Mouse (Mus musculus) embryonic facial prominence, embryonic 13.5 days (tissue): Measurements from ENCODE around the gene Ccdc157. TPM values are rescaled to one million over a fixed set of nuclear protein-coding genes. Genes with fewer than 3 reads are reported as not detected.

ENCODE experiments used
- ATAC-seq: fragments of 200-750 bp; cut with Nextera tagmentation; 2 replicates; pipeline ENCODE4 v1.8.0; 2017; ENCODE audit warnings: low read depth; ENCODE audit not compliant: insufficient number of reproducible peaks, insufficient read depth, low FRiP score, low TSS enrichment
- H3K27ac ChIP-seq: fragments of 300-500 bp; sonication (generic); 2 replicates; pipeline ENCODE4 v1.5.1; 2015; ENCODE audit warnings: moderate library complexity, mild to moderate bottlenecking, inconsistent platforms
- H3K27me3 ChIP-seq: fragments of 300-500 bp; sonication (generic); 2 replicates; pipeline ENCODE4 v1.6.1; 2015; ENCODE audit warnings: mild to moderate bottlenecking, inconsistent platforms
- H3K36me3 ChIP-seq: fragments of 300-500 bp; sonication (generic); 2 replicates; pipeline ENCODE4 v1.6.1; 2015; ENCODE audit warnings: mild to moderate bottlenecking, inconsistent platforms
- H3K4me1 ChIP-seq: fragments of 300-500 bp; sonication (generic); 2 replicates; pipeline ENCODE4 v1.6.1; 2015; ENCODE audit warnings: inconsistent platforms
- H3K4me2 ChIP-seq: fragments of 300-500 bp; sonication (generic); 2 replicates; pipeline ENCODE4 v1.6.1; 2015; ENCODE audit warnings: moderate library complexity, mild to moderate bottlenecking, inconsistent platforms
- H3K4me3 ChIP-seq: fragments of 300-500 bp; sonication (generic); 2 replicates; pipeline ENCODE4 v1.5.1; 2015; ENCODE audit warnings: mild to moderate bottlenecking, inconsistent platforms
- H3K9ac ChIP-seq: fragments of 300-500 bp; sonication (generic); 2 replicates; pipeline ENCODE4 v1.6.1; 2015; ENCODE audit warnings: mild to moderate bottlenecking, inconsistent platforms
- H3K9me3 ChIP-seq: fragments of 300-500 bp; sonication (generic); 2 replicates; pipeline ENCODE4 v1.6.1; 2016; ENCODE audit warnings: inconsistent platforms
- WGBS: fragments of 180-500 bp; shearing (Covaris S2); methylation state at CpG from one replicate; pipeline ENCODE4 v1.1.7; 2015; ENCODE audit warnings: mixed read lengths; 5-methylcytosine and 5-hydroxymethylcytosine counted together
- polyA plus RNA-seq: library from polyadenylated mRNA; unstranded; fragments of >200 nt; fragmentation: Nextera tagmentation; extraction: Ambion mirVana; gene quantifications from 2 replicates; pipeline ENCODE4 v1.2.1, GENCODE M21; 2015

The Ccdc157 gene
- 8.2 and 9.7 TPM in 2 replicates for polyA plus RNA-seq

DNA sequence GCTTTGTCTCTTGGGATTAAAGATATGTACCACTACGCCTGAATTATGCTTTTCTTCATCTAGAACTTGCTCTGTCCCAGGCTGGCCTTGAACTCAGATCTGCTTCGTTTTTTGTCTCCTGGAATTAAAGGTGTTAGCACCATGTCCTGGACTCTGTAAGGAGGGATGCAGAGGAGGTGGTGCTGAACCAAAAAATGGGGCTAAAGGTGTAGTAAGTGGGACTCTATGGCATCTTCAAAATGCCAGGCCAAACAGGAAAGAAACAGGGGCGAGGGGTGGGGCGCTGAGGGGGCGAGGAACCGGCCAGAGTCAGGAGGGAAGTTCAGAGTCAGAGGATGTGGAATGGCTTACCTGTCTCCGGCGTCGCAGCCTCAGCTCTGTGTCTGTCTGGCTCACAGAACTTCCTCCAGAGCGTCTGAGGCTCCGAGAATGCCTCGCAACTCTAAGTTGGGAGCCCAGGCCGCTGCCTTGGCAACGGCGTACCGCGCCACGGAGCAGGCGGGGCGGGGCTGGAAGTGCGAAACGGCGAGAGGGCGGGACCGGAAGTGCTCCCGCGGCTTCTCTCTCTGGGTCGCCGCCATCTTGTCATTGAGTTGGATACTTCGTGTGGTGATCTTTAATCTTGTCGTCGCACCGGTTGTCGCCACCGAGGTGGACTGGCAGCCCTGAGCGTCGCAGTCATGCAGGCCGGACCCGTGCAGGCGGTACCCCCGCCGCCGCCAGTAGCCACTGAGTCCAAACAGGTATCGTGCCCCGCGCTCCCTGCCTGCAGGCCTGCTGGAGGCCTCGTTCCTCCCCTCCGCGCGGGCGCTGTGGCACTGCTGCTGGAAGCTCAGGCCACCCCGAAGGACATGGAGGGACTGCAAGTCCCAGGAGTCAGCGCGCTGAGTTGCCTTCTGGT, at the start of gene Ccdc157, which contains the start of gene Sf3a1:
TSS of gene Ccdc157 (minus strand) at position 486 of the 901 bp plus-strand sequence.
TSS of gene Sf3a1 (plus strand) at position 543 of the 901 bp plus-strand sequence.
- no peaks in the 10 kb centered on the region for H3K27me3 ChIP-seq
- H3K4me2 ChIP-seq, result peak within 1 kb of the TSS; percentile 93
- peaks cover 38% of the 10 kb centered on the region for H3K36me3 ChIP-seq
- H3K4me1 ChIP-seq, result peaks cover 61% of the 10 kb centered on the region
- H3K9ac ChIP-seq, result peak within 1 kb of the TSS; percentile 93
- H3K9me3 ChIP-seq, result no peaks in the 10 kb centered on the region
- H3K27ac ChIP-seq, result peak within 1 kb of the TSS; percentile 88
- peak within 1 kb of the TSS; percentile 92 for H3K4me3 ChIP-seq
- WGBS, result under 1% methylated on average over 54 of the region's 54 CpGs
- peak; percentile 91 for ATAC-seq

DNA sequence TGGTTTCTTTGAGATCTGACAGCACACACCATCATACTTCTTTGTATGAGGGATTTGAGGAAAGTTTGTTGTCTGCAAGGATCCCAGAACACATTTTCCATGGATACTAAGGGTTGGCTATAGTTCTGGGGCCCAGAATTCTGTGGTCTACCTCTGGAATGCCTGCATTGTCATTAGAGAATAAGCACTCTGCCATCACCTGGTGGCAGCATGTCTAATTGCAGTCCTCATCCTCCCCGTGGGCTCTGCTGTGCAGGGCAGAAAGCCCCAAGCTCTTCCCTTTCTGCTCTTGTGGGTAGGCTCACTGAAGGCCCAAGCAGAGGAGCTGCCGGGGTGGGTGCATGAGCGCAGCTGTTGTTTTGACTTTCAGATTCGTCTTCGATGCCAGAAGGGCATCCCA, 49.5 kb upstream of the Ccdc157 start:
- no peak for ATAC-seq
- H3K4me3 ChIP-seq, result no peak overlapping the region
- H3K27ac ChIP-seq, result no peak overlapping the region
- no peaks in the 10 kb centered on the region for H3K27me3 ChIP-seq
- WGBS, result 70% methylated on average over 5 of the region's 5 CpGs
- H3K9me3 ChIP-seq, result no peaks in the 10 kb centered on the region
- H3K9ac ChIP-seq, result no peak overlapping the region
- no peak overlapping the region for H3K4me2 ChIP-seq
- no peaks in the 10 kb centered on the region for H3K4me1 ChIP-seq
- H3K36me3 ChIP-seq, result peaks cover 90% of the 10 kb centered on the region

DNA sequence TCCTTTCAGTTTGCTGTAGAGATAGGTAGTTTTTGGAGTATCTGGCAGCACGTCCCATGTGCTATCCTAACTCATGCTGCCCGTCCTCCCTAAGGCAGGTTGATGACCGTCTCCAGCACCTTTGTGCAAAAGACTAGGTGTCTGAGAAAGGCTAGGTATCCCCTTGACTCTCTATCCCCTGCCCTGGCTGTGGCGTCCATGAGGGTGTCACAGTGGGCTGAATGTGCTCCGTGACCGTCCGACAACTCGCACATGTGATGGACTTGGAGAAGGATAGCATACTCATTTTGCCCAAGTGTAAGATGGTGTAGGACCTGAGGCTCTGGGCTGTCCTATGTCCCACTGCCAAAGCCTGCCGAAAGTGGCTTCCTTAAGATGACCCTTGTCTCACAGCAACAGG, 47.6 kb upstream of the Ccdc157 start:
- no peaks in the 10 kb centered on the region for H3K9me3 ChIP-seq
- 88% methylated on average over 9 of the region's 9 CpGs for WGBS
- peaks cover 71% of the 10 kb centered on the region for H3K36me3 ChIP-seq
- no peak overlapping the region for H3K9ac ChIP-seq
- H3K4me3 ChIP-seq, result no peak overlapping the region
- H3K27ac ChIP-seq, result no peak overlapping the region
- no peaks in the 10 kb centered on the region for H3K27me3 ChIP-seq
- no peak for ATAC-seq
- H3K4me2 ChIP-seq, result no peak overlapping the region
- H3K4me1 ChIP-seq, result peaks cover 3% of the 10 kb centered on the region; the same call in 1 of the 2 replicates

DNA sequence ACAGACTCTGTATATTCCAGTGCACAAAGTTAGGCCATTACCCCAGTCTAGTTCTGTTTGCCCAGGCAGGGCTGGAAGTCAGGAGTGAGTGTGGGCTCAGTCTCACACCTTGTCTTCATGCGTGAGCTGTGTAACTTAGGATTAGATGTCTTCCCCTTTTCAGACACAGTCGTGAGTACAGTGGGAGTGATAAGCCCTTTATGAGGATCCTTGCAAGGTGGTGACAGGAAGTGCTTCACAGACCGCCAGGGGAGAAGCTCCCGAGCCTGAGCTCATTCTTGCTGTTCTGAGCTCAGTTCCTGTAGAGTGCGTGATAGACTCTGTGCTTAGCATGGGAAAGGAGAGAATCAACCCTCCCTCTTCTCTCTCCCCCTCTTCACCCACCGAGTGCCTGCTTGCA, 46.5 kb upstream of the Ccdc157 start:
- Histone ChIP-seq H3K4me3 (no peak overlapping the region), H3K9me3 (no peaks in the 10 kb centered on the region), H3K36me3 (peaks cover 60% of the 10 kb centered on the region), H3K9ac (no peak overlapping the region), H3K4me1 (peaks cover 6% of the 10 kb centered on the region; the same call in 1 of the 2 replicates), H3K27me3 (no peaks in the 10 kb centered on the region), H3K4me2 (no peak overlapping the region), H3K27ac (no peak overlapping the region)
- ATAC-seq, result no peak
- WGBS, result 74% methylated on average over 6 of the region's 6 CpGs

DNA sequence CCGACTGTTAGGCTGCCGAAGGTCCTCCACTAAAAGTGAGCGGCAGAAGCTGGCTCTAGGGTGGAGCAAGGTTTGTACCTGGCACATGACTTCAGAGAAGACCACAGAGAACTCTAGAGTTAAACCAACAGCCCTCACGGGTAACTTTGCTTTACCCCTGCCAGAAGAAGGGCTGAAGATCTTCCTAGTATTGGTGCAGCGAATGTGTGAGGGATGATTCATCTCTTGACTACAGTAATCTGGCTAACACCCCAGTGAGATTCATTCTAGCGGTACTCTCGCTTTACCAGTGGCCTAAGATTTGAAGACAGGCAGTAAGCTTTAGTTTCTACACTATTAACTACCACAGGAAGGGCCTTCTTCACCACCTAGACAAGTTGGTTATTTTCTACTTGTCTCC, 45.9 kb upstream of the Ccdc157 start:
- Histone ChIP-seq H3K4me2 (no peak overlapping the region), H3K4me3 (no peak overlapping the region), H3K27ac (no peak overlapping the region), H3K27me3 (no peaks in the 10 kb centered on the region), H3K36me3 (peaks cover 55% of the 10 kb centered on the region), H3K9ac (no peak overlapping the region), H3K4me1 (peaks cover 6% of the 10 kb centered on the region; the same call in 1 of the 2 replicates), H3K9me3 (no peaks in the 10 kb centered on the region)
- WGBS, result 91% methylated on average over 7 of the region's 7 CpGs
- ATAC-seq, result no peak

DNA sequence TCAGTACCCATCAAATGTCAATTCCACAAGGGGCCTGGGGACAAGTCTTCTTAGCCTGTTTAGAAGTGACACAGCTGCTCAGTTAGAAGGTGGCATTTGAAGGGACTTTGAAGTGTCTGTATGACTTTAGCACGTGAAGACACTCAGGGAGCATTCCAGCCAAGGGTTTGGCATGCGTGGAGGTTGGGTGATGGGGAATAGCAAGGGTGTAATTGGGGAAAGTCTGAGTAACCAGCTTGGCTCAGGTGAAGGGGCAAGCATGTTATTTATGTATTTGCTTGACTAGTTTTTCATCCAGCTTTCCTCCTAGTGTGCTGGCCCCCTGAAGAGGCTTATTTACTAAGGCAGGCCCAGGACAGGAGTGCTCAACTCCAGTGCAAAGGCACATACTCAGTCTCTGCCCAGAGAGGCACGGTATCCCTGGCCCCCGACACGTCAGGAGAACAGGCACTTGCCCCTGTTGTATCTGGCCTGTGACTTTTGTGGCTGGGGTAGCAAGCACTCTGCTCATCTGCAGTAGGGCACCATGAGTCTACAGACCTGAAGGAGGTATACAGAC, 45.1 kb upstream of the Ccdc157 start:
- Histone ChIP-seq H3K27me3 (no peaks in the 10 kb centered on the region), H3K36me3 (peaks cover 47% of the 10 kb centered on the region), H3K4me3 (no peak overlapping the region), H3K9ac (no peak overlapping the region), H3K4me2 (no peak overlapping the region), H3K9me3 (no peaks in the 10 kb centered on the region), H3K4me1 (peaks cover 6% of the 10 kb centered on the region; the same call in 1 of the 2 replicates), H3K27ac (no peak overlapping the region)
- no peak for ATAC-seq
- WGBS, result 83% methylated on average over 5 of the region's 5 CpGs

DNA sequence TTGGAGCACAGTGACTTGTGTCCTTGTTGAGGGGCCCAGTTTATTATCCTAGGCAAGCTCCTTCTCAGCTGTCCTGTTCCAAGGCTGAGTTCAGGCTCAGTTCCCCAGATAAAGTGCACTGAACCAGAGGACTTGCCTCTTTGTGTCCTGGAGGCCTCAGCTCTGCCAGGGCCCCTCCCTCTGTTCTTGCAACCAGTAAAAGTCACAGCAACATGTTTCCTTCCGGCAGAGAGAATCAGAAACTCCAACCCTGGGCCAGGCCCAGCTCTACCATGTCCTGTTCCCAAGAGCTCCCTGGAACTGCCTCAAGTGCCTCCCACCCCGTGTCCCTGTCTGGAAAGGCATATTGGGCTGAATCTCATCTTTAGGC, 43.6 kb upstream of the Ccdc157 start:
- H3K27ac ChIP-seq, result no peak overlapping the region
- 55% methylated on average over 2 of the region's 2 CpGs for WGBS

DNA sequence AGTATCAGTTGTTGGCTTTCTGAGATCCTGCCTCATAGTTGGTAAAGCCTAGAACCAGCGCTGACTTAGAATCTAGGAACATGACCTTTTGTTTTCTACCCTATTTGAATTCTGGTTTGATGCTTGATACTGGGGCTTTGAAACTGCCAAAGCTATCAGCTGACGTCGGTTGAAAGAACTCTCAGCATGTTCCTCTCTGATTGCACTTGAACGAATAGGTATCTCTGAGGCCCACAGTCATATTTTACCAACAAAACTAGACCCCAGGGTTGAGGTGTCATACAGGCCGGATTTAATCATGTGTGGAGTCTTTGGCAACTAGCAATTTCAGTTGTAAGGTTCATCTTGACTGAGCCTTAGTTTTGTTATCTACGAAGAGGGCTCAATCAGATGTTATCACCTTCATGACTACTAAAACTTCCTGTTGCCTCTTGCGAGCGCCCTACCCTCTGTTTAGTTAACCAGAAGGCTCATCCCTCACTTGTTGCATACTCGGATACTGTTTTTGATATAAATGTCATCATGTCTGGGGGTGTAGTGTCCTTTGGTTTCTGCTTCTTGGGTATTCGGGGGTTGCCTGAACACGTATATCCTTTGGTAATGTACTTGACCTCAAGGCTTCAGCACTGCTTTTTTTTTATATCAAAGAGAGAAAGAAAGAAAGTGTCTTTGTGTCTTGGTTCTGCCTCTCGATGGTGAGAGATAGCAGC, 43.1 kb upstream of the Ccdc157 start:
- 83% methylated on average over 12 of the region's 12 CpGs for WGBS
- Histone ChIP-seq H3K27ac (no peak overlapping the region), H3K4me1 (peaks cover 13% of the 10 kb centered on the region), H3K9me3 (no peaks in the 10 kb centered on the region), H3K4me3 (no peak overlapping the region), H3K36me3 (peaks cover 28% of the 10 kb centered on the region), H3K4me2 (no peak overlapping the region), H3K27me3 (no peaks in the 10 kb centered on the region), H3K9ac (no peak overlapping the region)
- ATAC-seq, result no peak

More for the DNA sequence above, 43.6 kb upstream of the Ccdc157 start:
- Histone ChIP-seq H3K9ac (no peak overlapping the region), H3K4me2 (no peak overlapping the region), H3K4me1 (peaks cover 13% of the 10 kb centered on the region), H3K9me3 (no peaks in the 10 kb centered on the region), H3K4me3 (no peak overlapping the region), H3K36me3 (peaks cover 33% of the 10 kb centered on the region), H3K27me3 (no peaks in the 10 kb centered on the region)
- no peak for ATAC-seq

DNA sequence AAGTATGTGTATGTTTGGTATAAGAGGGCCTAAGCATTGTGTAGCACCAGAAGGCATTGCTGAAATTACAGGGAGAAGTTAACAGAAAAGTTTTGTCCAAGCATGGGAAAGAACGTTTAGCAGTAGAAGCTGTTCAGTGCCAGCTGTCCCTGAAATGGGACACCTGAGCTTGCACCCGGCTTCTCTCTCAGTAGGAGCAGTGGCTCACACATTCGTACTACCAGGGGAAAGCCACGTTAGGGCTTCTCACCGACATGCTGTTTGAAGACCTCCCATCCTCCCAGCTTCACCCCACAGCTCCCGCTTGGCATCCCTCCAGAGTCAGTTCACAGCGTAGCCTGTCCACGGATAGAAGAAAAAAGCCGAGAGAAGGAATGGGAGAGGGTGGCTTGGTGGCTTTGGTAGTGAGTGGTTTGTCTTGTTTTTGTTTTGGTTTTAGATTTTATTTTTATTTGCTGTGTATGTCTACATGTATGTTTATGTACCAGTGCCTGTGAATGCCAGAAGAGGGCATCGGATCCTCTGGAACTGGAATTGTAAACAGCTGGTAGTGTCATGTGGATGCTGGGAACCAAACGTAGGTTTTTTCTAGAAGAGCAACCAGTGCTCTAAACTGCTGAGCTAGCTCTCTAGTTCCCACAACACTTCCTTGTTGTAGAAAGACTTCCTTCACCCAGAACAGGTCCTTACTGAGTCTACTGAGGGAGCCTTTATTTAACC, 42.0 kb upstream of the Ccdc157 start:
- 75% methylated on average over 11 of the region's 11 CpGs for WGBS
- Histone ChIP-seq H3K4me2 (no peak overlapping the region), H3K27ac (no peak overlapping the region), H3K4me1 (peaks cover 15% of the 10 kb centered on the region), H3K9ac (no peak overlapping the region), H3K36me3 (peaks cover 17% of the 10 kb centered on the region), H3K4me3 (no peak overlapping the region), H3K27me3 (no peaks in the 10 kb centered on the region), H3K9me3 (no peaks in the 10 kb centered on the region)
- no peak for ATAC-seq

DNA sequence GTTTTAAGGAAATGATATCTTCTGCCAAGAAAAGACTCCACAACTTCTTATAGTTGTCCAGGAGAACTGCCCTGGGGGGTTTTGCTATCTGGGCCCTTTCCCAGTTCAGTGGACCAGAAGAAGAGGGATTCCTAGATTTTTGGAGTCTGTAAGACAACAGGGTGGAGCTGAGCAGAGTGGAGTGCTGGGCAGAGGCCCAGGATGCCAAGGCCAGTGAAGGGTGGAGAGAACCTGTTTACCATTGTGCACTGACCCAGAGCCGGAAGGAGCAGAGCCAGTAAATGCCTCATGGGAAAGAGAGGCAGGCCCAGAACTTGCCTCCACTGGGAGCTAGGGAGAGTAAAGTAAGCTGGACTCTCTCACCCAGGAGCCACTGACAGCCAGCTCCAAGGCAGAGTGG, 37.6 kb upstream of the Ccdc157 start:
- Histone ChIP-seq H3K4me3 (no peak overlapping the region), H3K4me1 (peaks cover 34% of the 10 kb centered on the region), H3K4me2 (no peak overlapping the region), H3K9me3 (no peaks in the 10 kb centered on the region), H3K9ac (no peak overlapping the region), H3K36me3 (no peaks in the 10 kb centered on the region; the same call in 1 of the 2 replicates), H3K27me3 (no peaks in the 10 kb centered on the region), H3K27ac (no peak overlapping the region)
- ATAC-seq, result no peak
- 71% methylated on average over 1 of the region's 1 CpGs for WGBS

DNA sequence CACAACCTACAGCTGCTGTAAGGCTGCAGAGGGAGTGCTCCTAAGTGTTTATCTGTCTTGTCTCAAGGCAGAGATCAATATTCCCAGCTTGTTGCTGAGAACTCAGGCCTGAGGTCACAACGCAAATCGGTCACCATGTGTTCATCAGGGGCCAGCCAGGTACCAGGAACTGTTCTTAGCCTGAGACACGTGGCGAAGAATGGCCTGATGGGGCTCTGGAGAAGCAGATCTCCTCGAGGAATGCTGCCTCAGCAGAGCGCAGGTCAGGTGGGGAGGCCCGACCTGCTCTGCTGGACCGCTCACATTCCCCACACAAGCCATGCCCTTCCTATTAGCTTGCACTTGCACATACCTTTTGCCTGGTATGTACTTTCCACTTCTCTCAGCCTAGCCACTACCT, 36.5 kb upstream of the Ccdc157 start:
- 59% methylated on average over 8 of the region's 8 CpGs for WGBS
- Histone ChIP-seq H3K9ac (peak overlapping the region; percentile 32; the same call in 1 of the 2 replicates), H3K4me3 (no peak overlapping the region), H3K36me3 (peaks cover 3% of the 10 kb centered on the region; the same call in 1 of the 2 replicates), H3K4me1 (peaks cover 42% of the 10 kb centered on the region), H3K27me3 (no peaks in the 10 kb centered on the region), H3K27ac (no peak overlapping the region), H3K9me3 (no peaks in the 10 kb centered on the region), H3K4me2 (no peak overlapping the region)
- no peak for ATAC-seq
